Mouse (Mus musculus) embryonic facial prominence, embryonic 15.5 days (tissue): ENCODE data around the gene Inpp5a. TPM values are rescaled to one million over a fixed set of nuclear protein-coding genes. Genes with fewer than 3 reads are reported as not detected.
A peak's percentile ranks its signal among the peaks of the same experiment; 100 is the strongest.

Experiments
- ATAC-seq: fragments of 200-750 bp; cut with Nextera tagmentation; 2 replicates; pipeline ENCODE4 v1.8.0; 2017; ENCODE audit warnings: low read depth, moderate TSS enrichment; ENCODE audit not compliant: insufficient number of reproducible peaks, low FRiP score, low TSS enrichment
- H3K27ac ChIP-seq: fragments of 300-500 bp; sonication (generic); replicated peaks from 2 replicates; pipeline ENCODE4 v1.5.1; 2015; ENCODE audit warnings: mild to moderate bottlenecking, inconsistent platforms
- H3K27me3 ChIP-seq: fragments of 300-500 bp; sonication (generic); 2 replicates; pipeline ENCODE4 v1.6.1; 2015; ENCODE audit warnings: inconsistent platforms
- H3K36me3 ChIP-seq: fragments of 300-500 bp; sonication (generic); 2 replicates; pipeline ENCODE4 v1.6.1; 2015; ENCODE audit warnings: mild to moderate bottlenecking, inconsistent platforms
- H3K4me1 ChIP-seq: fragments of 300-500 bp; sonication (generic); 2 replicates; pipeline ENCODE4 v1.6.1; 2015; ENCODE audit warnings: inconsistent platforms
- H3K4me2 ChIP-seq: fragments of 300-500 bp; sonication (generic); replicated peaks from 2 replicates; pipeline ENCODE4 v1.6.1; 2015; ENCODE audit warnings: mild to moderate bottlenecking, inconsistent platforms
- H3K4me3 ChIP-seq: fragments of 300-500 bp; sonication (generic); replicated peaks from 2 replicates; pipeline ENCODE4 v1.5.1; 2015; ENCODE audit warnings: mild to moderate bottlenecking, inconsistent platforms
- H3K9ac ChIP-seq: fragments of 300-500 bp; sonication (generic); 2 replicates; pipeline ENCODE4 v1.6.1; 2015; ENCODE audit warnings: inconsistent platforms
- H3K9me3 ChIP-seq: fragments of 300-500 bp; sonication (generic); replicated peaks from 2 replicates; pipeline ENCODE4 v1.6.1; 2016; ENCODE audit warnings: inconsistent platforms
- WGBS: fragments of 180-500 bp; shearing (Covaris S2); methylation state at CpG from one replicate; pipeline ENCODE4 v1.1.7; 2015; 5-methylcytosine and 5-hydroxymethylcytosine counted together
- polyA plus RNA-seq: library from polyadenylated mRNA; unstranded; fragments of >200 nt; fragmentation: Nextera tagmentation; extraction: Ambion mirVana; gene quantifications from 2 replicates; pipeline ENCODE4 v1.2.1, GENCODE M21; 2015

The Inpp5a gene
- polyA plus RNA-seq, 1 experiment from 2014 or later: 30.5 TPM

GRCm38 (mm10) chr7:139584221-139585175, 195.6 kb downstream of the Inpp5a start:
- peaks cover 98% of the 10 kb centered on the region for H3K27me3 ChIP-seq
- ATAC-seq: no peak
- H3K9me3 ChIP-seq: no peaks in the 10 kb centered on the region
- peak overlapping the region; percentile 23 for H3K4me2 ChIP-seq
- H3K36me3 ChIP-seq: no peaks in the 10 kb centered on the region
- 2% methylated on average over 53 of the region's 53 CpGs for WGBS
- H3K4me1 ChIP-seq: peaks cover 44% of the 10 kb centered on the region
- no peak overlapping the region for H3K9ac ChIP-seq
- peak overlapping the region; percentile 12; the same call in 1 of the 2 replicates for H3K4me3 ChIP-seq
- no peak overlapping the region for H3K27ac ChIP-seq

GRCm38 (mm10) chr7:139585183-139585821, 196.4 kb downstream of the Inpp5a start:
- Histone ChIP-seq H3K4me3 (no peak overlapping the region), H3K36me3 (no peaks in the 10 kb centered on the region), H3K9me3 (no peaks in the 10 kb centered on the region), H3K27me3 (peaks cover 97% of the 10 kb centered on the region), H3K4me2 (no peak overlapping the region), H3K27ac (no peak overlapping the region), H3K4me1 (peaks cover 44% of the 10 kb centered on the region), H3K9ac (no peak overlapping the region)
- WGBS: 3% methylated on average over 29 of the region's 29 CpGs
- ATAC-seq: no peak

DNA sequence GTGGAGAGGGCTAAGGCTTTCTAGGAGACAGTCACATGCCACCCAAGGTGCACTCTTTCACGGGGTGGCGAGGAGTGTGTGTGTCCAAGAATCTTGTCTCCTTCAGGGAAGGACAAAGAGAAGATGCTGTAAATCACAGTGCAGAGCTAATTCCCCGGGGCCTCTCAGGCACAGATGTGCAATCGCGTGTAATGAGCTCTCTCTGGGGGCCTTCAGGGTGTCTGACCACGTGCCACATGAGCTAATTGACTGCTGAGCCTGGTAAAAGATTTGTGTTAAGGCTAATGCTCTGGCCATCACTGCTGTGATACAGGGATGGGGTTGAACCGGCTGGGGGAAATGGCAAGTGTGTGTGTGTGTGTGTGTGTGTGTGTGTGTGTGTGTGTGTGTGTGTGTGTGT, 199.0 kb downstream of the Inpp5a start:
- ATAC-seq: peak; percentile 27; the same call in 1 of the 2 replicates
- peaks cover 71% of the 10 kb centered on the region for H3K27me3 ChIP-seq
- WGBS: 32% methylated on average over 7 of the region's 7 CpGs

GRCm38 (mm10) chr7:139590302-139590701, 201.4 kb downstream of the Inpp5a start:
- 37% methylated on average over 3 of the region's 3 CpGs for WGBS
- H3K27me3 ChIP-seq: peaks cover 52% of the 10 kb centered on the region
- H3K9ac ChIP-seq: no peak overlapping the region
- H3K36me3 ChIP-seq: no peaks in the 10 kb centered on the region
- peaks cover 2% of the 10 kb centered on the region; the same call in 1 of the 2 replicates for H3K4me1 ChIP-seq
- no peak overlapping the region for H3K4me2 ChIP-seq
- H3K27ac ChIP-seq: no peak overlapping the region
- H3K4me3 ChIP-seq: no peak overlapping the region
- ATAC-seq: 0 out of 2 replicates have a peak, but pooled peaks have one; percentile 20
- H3K9me3 ChIP-seq: no peaks in the 10 kb centered on the region

More for the DNA sequence above, 199.0 kb downstream of the Inpp5a start:
- H3K36me3 ChIP-seq: no peaks in the 10 kb centered on the region
- H3K4me1 ChIP-seq: peaks cover 21% of the 10 kb centered on the region
- H3K27ac ChIP-seq: no peak overlapping the region
- H3K4me2 ChIP-seq: no peak overlapping the region
- H3K9ac ChIP-seq: no peak overlapping the region
- H3K4me3 ChIP-seq: no peak overlapping the region
- H3K9me3 ChIP-seq: no peaks in the 10 kb centered on the region

GRCm38 (mm10) chr7:139591311-139591710, 202.4 kb downstream of the Inpp5a start:
- no peak overlapping the region for H3K4me2 ChIP-seq

DNA sequence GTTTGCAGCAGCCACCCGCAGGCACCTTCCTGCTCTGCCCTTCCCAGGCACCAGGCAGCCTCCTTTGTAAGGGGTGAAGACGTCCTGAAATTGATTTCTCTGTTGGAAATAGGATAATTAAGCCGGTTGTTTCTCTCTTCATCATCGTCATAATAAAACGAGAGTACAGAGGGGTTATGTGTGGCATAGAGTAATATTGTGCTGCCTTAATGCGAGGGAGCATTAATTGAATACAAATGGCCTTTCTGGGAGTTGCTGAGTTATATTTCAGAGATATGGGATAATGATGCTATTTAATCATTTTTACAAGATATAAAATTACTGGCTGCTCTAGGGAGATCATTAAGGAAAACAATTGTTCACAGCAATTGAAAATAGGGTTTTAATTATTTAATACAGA, 206.4 kb downstream of the Inpp5a start:
- Histone ChIP-seq H3K4me1 (0 out of 2 replicates have a peak, but pooled peaks cover 6% of the 10 kb centered on the region), H3K36me3 (no peaks in the 10 kb centered on the region), H3K27ac (no peak overlapping the region), H3K9ac (no peak overlapping the region), H3K4me2 (no peak overlapping the region), H3K9me3 (no peaks in the 10 kb centered on the region), H3K27me3 (peaks cover 5% of the 10 kb centered on the region), H3K4me3 (no peak overlapping the region)
- WGBS: 60% methylated on average over 6 of the region's 6 CpGs
- ATAC-seq: no peak

More at GRCm38 (mm10) chr7:139591311-139591710, 202.4 kb downstream of the Inpp5a start:
- Histone ChIP-seq H3K9ac (no peak overlapping the region), H3K36me3 (no peaks in the 10 kb centered on the region), H3K4me3 (no peak overlapping the region), H3K4me1 (0 out of 2 replicates have a peak, but pooled peaks cover 3% of the 10 kb centered on the region), H3K9me3 (no peaks in the 10 kb centered on the region), H3K27ac (no peak overlapping the region), H3K27me3 (peaks cover 42% of the 10 kb centered on the region)
- ATAC-seq: no peak
- 96% methylated on average over 5 of the region's 5 CpGs for WGBS

GRCm38 (mm10) chr7:139595862-139596261, 207.0 kb downstream of the Inpp5a start:
- Histone ChIP-seq H3K36me3 (no peaks in the 10 kb centered on the region), H3K4me3 (no peak overlapping the region), H3K27ac (no peak overlapping the region), H3K4me1 (0 out of 2 replicates have a peak, but pooled peaks cover 6% of the 10 kb centered on the region), H3K9ac (no peak overlapping the region), H3K27me3 (peaks cover 5% of the 10 kb centered on the region), H3K4me2 (no peak overlapping the region), H3K9me3 (no peaks in the 10 kb centered on the region)
- WGBS: 40% methylated on average over 6 of the region's 6 CpGs
- no peak for ATAC-seq

GRCm38 (mm10) chr7:139610328-139610727, 221.4 kb downstream of the Inpp5a start:
- Histone ChIP-seq H3K9ac (no peak overlapping the region), H3K4me1 (no peaks in the 10 kb centered on the region), H3K36me3 (no peaks in the 10 kb centered on the region), H3K27me3 (peaks cover 3% of the 10 kb centered on the region; the same call in 1 of the 2 replicates), H3K4me2 (no peak overlapping the region), H3K27ac (no peak overlapping the region), H3K4me3 (no peak overlapping the region), H3K9me3 (no peaks in the 10 kb centered on the region)
- WGBS: 73% methylated on average over 2 of the region's 2 CpGs
- ATAC-seq: no peak

GRCm38 (mm10) chr7:139615767-139616766, 227.2 kb downstream of the Inpp5a start:
- H3K27me3 ChIP-seq: peaks cover 8% of the 10 kb centered on the region; the same call in 1 of the 2 replicates
- H3K4me3 ChIP-seq: no peak overlapping the region
- no peaks in the 10 kb centered on the region for H3K36me3 ChIP-seq
- H3K4me2 ChIP-seq: no peak overlapping the region
- ATAC-seq: no peak
- no peak overlapping the region for H3K27ac ChIP-seq
- WGBS: 46% methylated on average over 12 of the region's 12 CpGs
- no peaks in the 10 kb centered on the region for H3K9me3 ChIP-seq
- H3K4me1 ChIP-seq: no peaks in the 10 kb centered on the region
- no peak overlapping the region for H3K9ac ChIP-seq

DNA sequence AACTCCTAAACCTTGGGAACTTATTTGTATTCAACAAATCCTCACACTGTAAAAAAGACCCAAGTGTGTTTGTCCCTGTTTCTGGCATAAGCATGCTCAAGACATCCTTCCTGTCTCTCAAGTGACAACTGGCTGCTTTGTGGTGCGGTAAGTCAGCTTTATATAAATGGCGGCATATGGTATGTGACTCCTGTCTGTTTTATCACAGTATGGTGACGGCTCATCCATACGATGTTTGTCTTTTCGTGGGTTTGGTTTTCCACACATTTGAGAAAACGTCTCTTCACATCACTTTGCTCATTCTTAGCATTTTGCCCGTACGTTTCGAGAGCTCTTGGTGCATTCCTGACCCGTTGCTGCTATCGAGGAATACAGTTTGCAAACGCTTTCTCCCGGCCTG, 233.7 kb downstream of the Inpp5a start:
- Histone ChIP-seq H3K27me3 (peaks cover 5% of the 10 kb centered on the region; the same call in 1 of the 2 replicates), H3K4me1 (no peaks in the 10 kb centered on the region), H3K4me2 (no peak overlapping the region), H3K27ac (no peak overlapping the region), H3K9ac (no peak overlapping the region), H3K9me3 (no peaks in the 10 kb centered on the region), H3K36me3 (no peaks in the 10 kb centered on the region), H3K4me3 (no peak overlapping the region)
- WGBS: 74% methylated on average over 13 of the region's 13 CpGs
- ATAC-seq: no peak
